Mouse (Mus musculus): ENCODE data around the gene Lef1. TPM values are rescaled to one million over a fixed set of nuclear protein-coding genes. Genes with fewer than 3 reads are reported as not detected.

Gene Lef1
- polyA plus RNA-seq, 1 experiment, result not detected

DNA sequence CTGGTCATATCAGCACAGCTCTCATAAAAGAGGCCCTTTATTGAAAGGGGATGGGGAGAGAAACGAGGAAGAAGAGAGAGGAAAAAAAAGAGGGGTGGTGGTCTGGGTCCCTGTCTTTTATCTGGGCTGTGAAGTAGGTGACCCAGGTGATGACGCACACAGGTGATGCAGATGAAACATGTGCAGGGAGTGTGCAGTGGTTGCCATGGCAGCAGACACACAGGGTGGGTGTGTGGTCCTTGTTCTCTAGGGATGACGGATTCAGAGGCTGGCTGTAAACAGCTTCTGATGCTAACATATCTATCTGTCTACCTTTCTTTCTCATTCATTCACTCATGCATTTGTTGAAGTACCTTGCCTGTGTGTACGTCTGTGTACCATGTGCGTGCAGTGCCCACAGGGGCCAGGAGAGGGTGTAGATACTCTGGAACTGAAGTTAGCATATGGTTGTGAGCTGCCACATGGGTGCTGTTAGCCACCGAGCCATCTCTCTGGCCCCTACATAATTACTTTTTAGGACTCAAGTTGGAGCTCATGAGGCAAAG lies 59.9 kb downstream of the Lef1 start:
- H3K4me1 ChIP-seq (ENCODE audit: control insufficient read depth, insufficient read depth, low read length), result no peaks in the 10 kb centered on the region

DNA sequence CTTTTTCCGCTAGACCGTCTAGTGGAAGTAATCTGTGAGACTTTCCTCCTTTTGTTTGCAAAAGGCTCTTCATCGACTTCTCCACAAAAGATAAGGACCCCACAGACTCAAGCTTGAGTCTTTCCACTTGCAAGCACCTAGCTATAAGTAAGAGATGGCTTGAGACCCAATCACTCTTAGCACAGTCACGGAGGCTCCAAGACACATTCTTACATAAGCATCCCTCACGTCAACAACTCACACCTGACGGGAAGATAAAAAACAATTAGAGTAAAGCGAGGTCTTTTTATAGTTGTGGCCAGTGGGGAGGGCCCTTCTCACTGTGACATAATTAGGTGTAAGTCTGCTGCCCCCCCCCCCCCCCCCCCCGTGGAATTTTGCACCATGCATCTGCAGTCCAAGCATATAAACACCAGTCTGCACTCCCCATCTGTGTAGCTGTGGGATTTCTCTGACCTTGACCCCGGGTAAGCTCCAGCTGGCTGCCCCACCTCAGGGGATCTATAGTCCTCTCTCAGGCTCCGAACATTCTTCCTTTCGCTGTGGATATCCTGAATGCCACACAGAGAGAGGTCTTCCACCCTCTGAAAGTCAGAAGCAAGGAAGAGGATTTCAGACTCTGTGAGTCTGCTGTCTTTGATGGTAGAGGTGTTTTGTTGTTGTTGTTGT lies 61.2 kb downstream of the Lef1 start:
- Histone ChIP-seq H3K27ac (ENCODE audit: insufficient read depth, low read depth, low read length) (no peak overlapping the region), H3K4me1 (ENCODE audit: control insufficient read depth, insufficient read depth, low read length) (no peaks in the 10 kb centered on the region), H3K4me3 (ENCODE audit: insufficient read depth, low read length) (no peak overlapping the region)
- TF ChIP-seq CTCF (IDR thresholded peaks at IDR 0.05; ENCODE audit: low read depth, low read length), result no peak
- TF ChIP-seq POLR2A (IDR thresholded peaks at IDR 0.05; ENCODE audit: borderline replicate concordance, low read depth, low read length), result no peak

More for the DNA sequence above, 59.9 kb downstream of the Lef1 start:
- Histone ChIP-seq H3K4me3 (ENCODE audit: insufficient read depth, low read length) (no peak overlapping the region), H3K27ac (ENCODE audit: insufficient read depth, low read depth, low read length) (no peak overlapping the region)
- no peak for TF ChIP-seq POLR2A (IDR thresholded peaks at IDR 0.05; ENCODE audit: borderline replicate concordance, low read depth, low read length)
- TF ChIP-seq CTCF (IDR thresholded peaks at IDR 0.05; ENCODE audit: low read depth, low read length), result no peak

DNA sequence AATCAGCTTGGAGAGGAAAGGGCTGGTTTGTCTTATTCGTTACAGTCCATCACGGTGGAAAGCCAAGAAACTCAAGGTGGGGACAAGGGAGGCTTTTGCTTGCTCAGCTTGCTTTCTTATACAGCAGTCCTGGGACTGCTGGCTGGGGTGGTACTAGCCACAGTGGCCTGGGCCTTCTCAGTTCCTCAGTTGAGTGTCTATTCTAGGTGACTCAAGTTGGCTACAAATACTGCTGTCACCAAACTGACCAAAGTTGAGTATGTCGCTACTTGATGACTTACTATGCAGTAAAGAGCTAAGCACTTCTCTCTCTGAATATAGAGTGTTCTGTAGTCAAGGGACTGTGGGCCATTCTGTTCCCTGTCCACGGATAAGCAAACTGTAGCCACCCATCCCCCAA lies 62.0 kb downstream of the Lef1 start:
- Histone ChIP-seq H3K27ac (ENCODE audit: insufficient read depth, low read depth, low read length) (no peak overlapping the region), H3K4me3 (ENCODE audit: insufficient read depth, low read length) (no peak overlapping the region), H3K4me1 (ENCODE audit: control insufficient read depth, insufficient read depth, low read length) (no peaks in the 10 kb centered on the region)
- no peak for TF ChIP-seq POLR2A (IDR thresholded peaks at IDR 0.05; ENCODE audit: borderline replicate concordance, low read depth, low read length)
- TF ChIP-seq CTCF (IDR thresholded peaks at IDR 0.05; ENCODE audit: low read depth, low read length), result no peak

DNA sequence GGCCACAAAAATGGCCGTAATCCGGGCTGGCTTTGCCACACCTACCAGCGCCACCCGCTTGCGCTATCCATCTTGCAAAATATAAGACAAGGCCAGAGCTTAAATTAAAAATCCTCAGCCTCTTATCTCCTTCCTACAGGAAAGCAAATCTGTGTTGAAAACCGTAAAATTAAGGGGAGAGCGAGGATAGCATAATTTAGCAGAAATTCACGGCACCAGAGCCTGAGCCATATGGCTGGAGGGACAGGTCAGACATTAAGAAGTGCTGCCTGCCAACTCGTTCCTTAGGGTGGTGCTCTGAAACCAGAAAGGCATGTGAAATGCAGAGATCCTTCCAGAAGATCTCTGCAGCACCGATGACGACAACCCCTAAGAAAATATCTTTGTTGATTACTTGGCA lies 70.7 kb downstream of the Lef1 start:
- TF ChIP-seq POLR2A (IDR thresholded peaks at IDR 0.05; ENCODE audit: borderline replicate concordance, low read depth, low read length), result no peak
- TF ChIP-seq CTCF (IDR thresholded peaks at IDR 0.05; ENCODE audit: low read depth, low read length), result no peak
- Histone ChIP-seq H3K4me3 (ENCODE audit: insufficient read depth, low read length) (no peak overlapping the region), H3K27ac (ENCODE audit: insufficient read depth, low read depth, low read length) (no peak overlapping the region), H3K4me1 (ENCODE audit: control insufficient read depth, insufficient read depth, low read length) (no peaks in the 10 kb centered on the region)

DNA sequence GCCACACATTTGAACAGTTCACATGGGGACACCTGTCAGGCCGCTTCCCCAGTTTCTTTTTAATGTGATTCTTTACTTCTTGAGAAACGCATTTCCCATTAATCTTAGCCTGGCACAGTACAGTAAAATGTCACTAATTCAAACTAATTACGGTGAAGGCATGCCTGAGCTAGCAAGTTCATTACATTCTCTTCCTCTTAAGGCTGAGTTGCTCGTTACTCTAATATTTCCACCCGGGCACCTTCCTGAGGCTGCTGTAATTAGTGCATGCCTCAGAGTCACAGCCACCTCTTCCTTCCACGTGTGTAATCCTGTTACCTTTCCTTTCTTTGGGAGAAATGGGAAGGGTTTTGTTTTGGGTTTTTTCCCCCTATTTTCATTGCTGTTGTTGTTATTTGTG lies 71.9 kb downstream of the Lef1 start:
- Histone ChIP-seq H3K4me3 (ENCODE audit: insufficient read depth, low read length) (no peak overlapping the region), H3K27ac (ENCODE audit: insufficient read depth, low read depth, low read length) (no peak overlapping the region), H3K4me1 (ENCODE audit: control insufficient read depth, insufficient read depth, low read length) (no peaks in the 10 kb centered on the region)
- no peak for TF ChIP-seq CTCF (IDR thresholded peaks at IDR 0.05; ENCODE audit: low read depth, low read length)
- no peak for TF ChIP-seq POLR2A (IDR thresholded peaks at IDR 0.05; ENCODE audit: borderline replicate concordance, low read depth, low read length)

DNA sequence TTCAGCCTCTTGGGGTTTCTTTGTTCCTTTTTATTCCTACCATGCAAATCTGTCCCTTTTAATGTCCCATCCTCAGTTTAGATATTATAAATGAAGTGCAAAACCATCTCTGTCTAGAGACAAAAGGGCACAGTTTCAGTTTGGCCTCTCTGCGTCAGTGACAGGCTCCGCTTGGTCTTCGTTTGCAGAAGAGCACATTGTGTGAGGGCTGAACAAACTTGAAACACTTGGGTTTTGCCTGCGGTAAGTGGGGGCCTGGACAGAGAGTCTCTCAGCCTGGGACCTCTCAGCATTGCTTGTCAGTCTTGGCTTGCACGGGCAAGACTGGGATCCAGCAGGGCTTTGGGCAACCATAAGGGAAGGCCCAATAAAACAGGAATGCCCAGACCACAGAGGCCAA lies 75.9 kb downstream of the Lef1 start:
- H3K27ac ChIP-seq (ENCODE audit: insufficient read depth, low read depth, low read length), result no peak overlapping the region
- no peak overlapping the region for H3K4me3 ChIP-seq (ENCODE audit: insufficient read depth, low read length)
- H3K4me1 ChIP-seq (ENCODE audit: control insufficient read depth, insufficient read depth, low read length), result no peaks in the 10 kb centered on the region
- TF ChIP-seq POLR2A (IDR thresholded peaks at IDR 0.05; ENCODE audit: borderline replicate concordance, low read depth, low read length) (no peak), CTCF (IDR thresholded peaks at IDR 0.05; ENCODE audit: low read depth, low read length) (no peak)

DNA sequence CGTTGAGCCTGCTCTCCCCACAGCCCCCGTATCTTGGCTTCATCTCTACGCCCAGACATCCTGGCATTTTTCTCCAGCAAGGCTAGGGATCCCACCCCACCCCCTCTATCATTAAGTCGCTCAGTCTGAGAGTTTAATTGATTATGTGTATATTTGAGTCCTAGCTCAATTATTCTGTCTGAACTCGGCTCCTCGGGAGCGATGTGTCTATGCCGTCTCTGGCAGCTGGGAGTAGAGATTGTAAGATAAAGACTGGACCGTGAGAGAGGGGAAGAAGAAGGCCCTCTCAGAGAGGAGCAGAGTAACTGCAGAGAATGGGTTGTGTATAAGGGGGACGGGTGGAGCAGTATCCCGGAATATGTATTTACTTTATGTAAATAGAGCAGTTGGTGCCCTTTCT lies 80.0 kb downstream of the Lef1 start:
- Histone ChIP-seq H3K4me3 (ENCODE audit: insufficient read depth, low read length) (no peak overlapping the region), H3K27ac (ENCODE audit: insufficient read depth, low read depth, low read length) (no peak overlapping the region), H3K4me1 (ENCODE audit: control insufficient read depth, insufficient read depth, low read length) (no peaks in the 10 kb centered on the region)
- TF ChIP-seq POLR2A (IDR thresholded peaks at IDR 0.05; ENCODE audit: borderline replicate concordance, low read depth, low read length), result no peak
- TF ChIP-seq CTCF (IDR thresholded peaks at IDR 0.05; ENCODE audit: low read depth, low read length), result no peak

DNA sequence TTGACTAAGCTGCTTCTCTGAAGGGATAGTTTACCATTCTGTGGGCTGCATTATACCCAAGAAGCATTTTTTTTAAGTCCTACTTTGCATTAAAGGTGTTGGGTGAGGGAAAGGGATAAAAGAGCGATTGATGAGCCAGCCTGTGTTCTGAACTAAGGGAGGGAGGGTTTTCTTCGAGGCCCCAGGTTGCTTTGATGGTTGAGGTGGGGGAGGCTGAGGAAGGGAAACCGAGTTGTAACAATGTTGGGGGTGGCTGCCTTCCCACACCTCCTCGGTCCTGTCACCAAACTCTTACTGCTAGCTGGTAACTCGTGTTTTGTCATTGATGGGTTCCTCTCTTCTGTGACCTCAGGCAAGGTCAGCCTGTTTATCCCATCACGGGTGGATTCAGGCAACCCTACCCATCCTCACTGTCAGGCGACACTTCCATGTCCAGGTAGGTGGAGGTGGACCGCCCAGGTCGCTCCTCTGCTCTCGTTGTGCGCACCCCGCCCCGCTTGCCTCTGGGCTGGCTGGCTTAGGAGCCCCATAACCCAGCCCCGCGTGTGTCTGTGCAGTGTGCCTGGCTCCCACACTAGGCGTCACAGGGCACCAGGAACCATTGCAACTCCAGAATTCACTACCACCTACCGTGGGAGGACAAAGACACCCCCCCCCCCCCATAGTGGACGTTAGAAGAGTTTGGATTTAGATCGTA lies 80.5 kb downstream of the Lef1 start:
- Histone ChIP-seq H3K4me1 (ENCODE audit: control insufficient read depth, insufficient read depth, low read length) (no peaks in the 10 kb centered on the region), H3K27ac (ENCODE audit: insufficient read depth, low read depth, low read length) (no peak overlapping the region), H3K4me3 (ENCODE audit: insufficient read depth, low read length) (no peak overlapping the region)
- TF ChIP-seq POLR2A (IDR thresholded peaks at IDR 0.05; ENCODE audit: borderline replicate concordance, low read depth, low read length) (no peak), CTCF (IDR thresholded peaks at IDR 0.05; ENCODE audit: low read depth, low read length) (no peak)

DNA sequence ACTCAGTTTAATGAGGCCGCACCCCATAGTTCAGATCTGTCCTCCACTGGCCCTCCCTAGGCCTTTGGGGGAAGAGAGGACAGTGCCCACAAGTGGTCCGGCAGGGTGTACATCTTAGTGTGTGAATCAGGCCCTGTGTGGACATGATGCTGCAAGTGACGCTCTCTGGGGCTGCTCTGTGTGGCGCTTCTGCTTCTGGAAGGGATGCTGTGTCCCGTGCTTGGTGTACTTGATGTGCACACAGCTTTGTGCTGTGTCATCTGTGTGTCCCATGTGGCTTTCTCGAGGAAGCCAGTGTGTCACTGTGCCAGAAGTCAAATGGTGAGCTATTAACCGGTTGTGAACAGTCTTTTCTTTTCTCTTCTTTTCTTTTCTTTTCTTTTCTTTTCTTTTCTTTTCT lies 81.2 kb downstream of the Lef1 start:
- Histone ChIP-seq H3K27ac (ENCODE audit: insufficient read depth, low read depth, low read length) (no peak overlapping the region), H3K4me1 (ENCODE audit: control insufficient read depth, insufficient read depth, low read length) (no peaks in the 10 kb centered on the region), H3K4me3 (ENCODE audit: insufficient read depth, low read length) (no peak overlapping the region)
- no peak for TF ChIP-seq POLR2A (IDR thresholded peaks at IDR 0.05; ENCODE audit: borderline replicate concordance, low read depth, low read length)
- TF ChIP-seq CTCF (IDR thresholded peaks at IDR 0.05; ENCODE audit: low read depth, low read length), result no peak

DNA sequence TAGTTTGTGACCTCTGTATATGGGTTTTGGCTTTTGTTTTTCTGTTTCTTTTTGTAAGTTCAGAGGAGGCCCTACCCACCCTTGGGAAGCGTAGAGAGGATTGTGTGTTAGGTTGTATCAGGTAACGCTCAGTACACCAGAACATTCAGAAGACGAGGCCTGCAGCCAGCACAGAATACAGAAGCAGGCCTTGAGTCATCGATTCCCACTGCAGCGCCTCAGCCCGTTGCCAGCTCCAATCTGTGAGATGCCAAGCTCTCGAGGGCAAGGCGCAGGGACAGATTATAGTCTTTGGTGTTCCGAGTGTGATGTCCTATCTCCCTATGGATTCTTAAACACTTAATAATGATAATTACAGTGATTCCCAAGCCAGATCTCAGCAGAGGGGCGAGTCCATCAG lies 85.8 kb downstream of the Lef1 start:
- Histone ChIP-seq H3K4me1 (ENCODE audit: control insufficient read depth, insufficient read depth, low read length) (no peaks in the 10 kb centered on the region), H3K4me3 (ENCODE audit: insufficient read depth, low read length) (no peak overlapping the region), H3K27ac (ENCODE audit: insufficient read depth, low read depth, low read length) (no peak overlapping the region)
- TF ChIP-seq POLR2A (IDR thresholded peaks at IDR 0.05; ENCODE audit: borderline replicate concordance, low read depth, low read length) (no peak), CTCF (IDR thresholded peaks at IDR 0.05; ENCODE audit: low read depth, low read length) (no peak)

All from bone marrow macrophage, adult 2 months (primary cell).